Mouse (Mus musculus) CH12.LX (cell line): ENCODE results near the gene Cdc14b. TPM values are rescaled to one million over a fixed set of nuclear protein-coding genes. Genes with fewer than 3 reads are reported as not detected.

Experiments used
- DNase-seq: peaks from one replicate; pipeline ENCODE4 v3.0.0-alpha.2; 2013; ENCODE audit errors: extremely low read depth
- H3K27ac ChIP-seq: 2 replicates; pipeline ENCODE4 v1.5.1; 2012; ENCODE audit warnings: low read depth, mild to moderate bottlenecking, control low read depth, moderate library complexity; ENCODE audit not compliant: insufficient read depth
- H3K27me3 ChIP-seq: replicated peaks from 2 replicates; pipeline ENCODE3; 2012; ENCODE audit warnings: inconsistent platforms
- H3K36me3 ChIP-seq, 2 experiments: replicated peaks in 1 of 2; 2 replicates each; pipeline versions ENCODE3 to v1.6.1; 2012; ENCODE audit warnings: inconsistent platforms in 1 of 2, low read length in 1 of 2, mild to moderate bottlenecking in 1 of 2, mixed read lengths in 1 of 2, moderate library complexity in 1 of 2; ENCODE audit not compliant: control insufficient read depth in 1 of 2, insufficient read depth in 1 of 2
- H3K4me1 ChIP-seq, 2 experiments: 2 replicates each; pipeline ENCODE4 v1.6.1; 2012; ENCODE audit warnings: inconsistent platforms in 1 of 2, moderate library complexity in 1 of 2; ENCODE audit not compliant: insufficient read depth in 2 of 2, control insufficient read depth in 1 of 2
- H3K4me2 ChIP-seq: 2 replicates; pipeline ENCODE4 v1.6.1; 2012; ENCODE audit warnings: low read depth, mild to moderate bottlenecking, control low read depth; ENCODE audit not compliant: poor library complexity, insufficient read depth, severe bottlenecking
- H3K4me3 ChIP-seq, 3 experiments: fragments of 150-350 bp in 1 of 3; sonication (generic) in 1 of 3; replicated peaks in 1 of 3; 2 replicates each; pipeline versions ENCODE3 to v1.5.1; 2011 to 2012; ENCODE audit warnings: low read depth in 2 of 3, low read length in 2 of 3, mild to moderate bottlenecking in 2 of 3, moderate library complexity in 2 of 3, control low read depth in 1 of 3, improper control_type of control experiment in 1 of 3, inconsistent platforms in 1 of 3, mixed read lengths in 1 of 3; ENCODE audit not compliant: poor library complexity in 1 of 3
- H3K79me2 ChIP-seq: replicated peaks from 2 replicates; pipeline ENCODE4 v1.6.1; 2012; ENCODE audit warnings: mild to moderate bottlenecking, moderate library complexity; ENCODE audit not compliant: control insufficient read depth, poor library complexity, insufficient read depth, severe bottlenecking; ENCODE audit errors: extremely low read depth
- H3K9ac ChIP-seq: 2 replicates; pipeline ENCODE4 v1.6.1; 2012; ENCODE audit warnings: low read depth, mild to moderate bottlenecking, control low read depth, moderate library complexity; ENCODE audit not compliant: insufficient read depth
- H3K9me3 ChIP-seq: replicated peaks from 2 replicates; pipeline ENCODE3; 2012; ENCODE audit warnings: low read length, inconsistent platforms, mixed read lengths
- CTCF ChIP-seq, 2 experiments: IDR thresholded peaks in 1 of 2; conservative IDR thresholded peaks in 1 of 2; 2 replicates each; pipeline ENCODE4 v1.5.1; 2011 to 2012; ENCODE audit warnings: low read depth in 2 of 2, low read length in 2 of 2, improper control_type of control experiment in 1 of 2, inconsistent platforms in 1 of 2, mild to moderate bottlenecking in 1 of 2, moderate library complexity in 1 of 2
- E2F4 ChIP-seq: IDR thresholded peaks from 2 replicates; pipeline ENCODE4 v1.6.1; 2011; ENCODE audit warnings: low read depth, low read length, improper control_type of control experiment; ENCODE audit not compliant: insufficient replicate concordance
- GABPA ChIP-seq: IDR thresholded peaks from 2 replicates; pipeline ENCODE4 v1.6.1; 2012; ENCODE audit warnings: low read depth, low read length, improper control_type of control experiment, inconsistent platforms; ENCODE audit not compliant: insufficient replicate concordance
- IRF4 ChIP-seq: IDR thresholded peaks from 2 replicates; pipeline ENCODE4 v1.6.1; 2014; ENCODE audit warnings: low read depth, mild to moderate bottlenecking, inconsistent platforms, low read length, improper control_type of control experiment
- JUN ChIP-seq: IDR thresholded peaks from 2 replicates; pipeline ENCODE4 v1.6.1; 2011; ENCODE audit warnings: low read depth, mild to moderate bottlenecking, low read length, improper control_type of control experiment, moderate library complexity; ENCODE audit not compliant: insufficient read depth
- MAX ChIP-seq: IDR thresholded peaks from 2 replicates; pipeline ENCODE4 v1.6.1; 2011; ENCODE audit warnings: low read length, improper control_type of control experiment
- MEF2A ChIP-seq: IDR thresholded peaks from 2 replicates; pipeline ENCODE4 v1.6.1; 2014; ENCODE audit warnings: low read depth, mild to moderate bottlenecking, inconsistent platforms, low read length, improper control_type of control experiment, borderline replicate concordance
- NRF1 ChIP-seq: IDR thresholded peaks from 2 replicates; pipeline ENCODE4 v1.6.1; 2014; ENCODE audit warnings: low read depth, mild to moderate bottlenecking, inconsistent platforms, low read length, improper control_type of control experiment, moderate library complexity
- POLR2A ChIP-seq: IDR thresholded peaks from 2 replicates; pipeline ENCODE4 v1.6.1; 2011; ENCODE audit warnings: low read depth, mild to moderate bottlenecking, improper control_type of control experiment, low read length
- POLR2AphosphoS2 ChIP-seq: IDR thresholded peaks from 2 replicates; pipeline ENCODE4 v1.6.1; 2011; ENCODE audit warnings: low read depth, low read length, improper control_type of control experiment
- SMC3 ChIP-seq: IDR thresholded peaks from 2 replicates; pipeline ENCODE4 v1.6.1; 2011; ENCODE audit warnings: low read depth, low read length, improper control_type of control experiment
- TBP ChIP-seq: conservative IDR thresholded peaks from 2 replicates; pipeline ENCODE4 v1.6.1; 2011; ENCODE audit warnings: low read depth, low read length, improper control_type of control experiment
- USF2 ChIP-seq: conservative IDR thresholded peaks from 2 replicates; pipeline ENCODE4 v1.6.1; 2011; ENCODE audit warnings: low read depth, low read length, improper control_type of control experiment
- dilution Hi-C: fragments of 300-500 bp; cut with MboI; formaldehyde crosslinking; loops from 2 replicates; pipeline ENCODE4 v1.14.3; 2020; ENCODE audit warnings: low sequenced_read_pairs; ENCODE audit not compliant: extremely low pct_unique_long_range_greater_than_20kb, extremely low pct_ligation_motif_present
- in situ Hi-C: fragments of 300-500 bp; cut with MboI; formaldehyde crosslinking; loops from 3 replicates; pipeline ENCODE4 v1.14.3; 2019; ENCODE audit warnings: low sequenced_read_pairs, low pct_ligation_motif_present, low pct_unique_long_range_greater_than_20kb, mixed read lengths
- polyA plus RNA-seq: library from polyadenylated mRNA; unstranded; fragments of >175 nt; gene quantifications from 2 replicates; pipeline ENCODE4 v1.2.1, GENCODE M21; 2012; ENCODE audit warnings: low read depth; ENCODE audit not compliant: insufficient read length
- total RNA-seq, 2 experiments: library from RNA; depleted of rRNA; stranded (reverse); fragments of 300-350 nt in 1 of 2; fragments of >200 nt in 1 of 2; gene quantifications; 2 replicates each; pipeline ENCODE4 v1.2.3; 2012 to 2014

Cdc14b gene
- total and polyA plus RNA-seq, 3 experiments: 2.7 to 5.5 (median 4.6) TPM

- no peak for TF ChIP-seq GABPA
- TF ChIP-seq MEF2A: peak; percentile 26; the same call in 1 of the 2 replicates
- no peak for TF ChIP-seq E2F4
- TF ChIP-seq JUN: no peak
- peak; percentile 39 for TF ChIP-seq POLR2A
- TF ChIP-seq NRF1: peak; percentile 59; the same call in 1 of the 2 replicates
- TF ChIP-seq POLR2AphosphoS2: no peak
- no peak for TF ChIP-seq TBP
- TF ChIP-seq, all 38 proteins: peak for 3
- in situ Hi-C loops (no loop called here), dilution Hi-C loops (no loop called here)
- peaks cover 0 to 14% of the 10 kb centered on the region in 2 experiments; a peak in 2 of 4 replicates for H3K4me1 ChIP-seq
- peak within 1 kb of the TSS; percentile 45 to 83 (median 71) for H3K4me3 ChIP-seq
- H3K9me3 ChIP-seq: no peaks in the 10 kb centered on the region
- H3K79me2 ChIP-seq: no peaks in the 10 kb centered on the region
- peak within 1 kb of the TSS; percentile 68 for H3K4me2 ChIP-seq
- DNase-seq: peak; percentile 97
- no peaks in the 10 kb centered on the region for H3K36me3 ChIP-seq
- H3K27ac ChIP-seq: no peak within 1 kb of the TSS
- peaks cover 28% of the 10 kb centered on the region for H3K27me3 ChIP-seq
- peak within 1 kb of the TSS; percentile 69 for H3K9ac ChIP-seq
These were observed 113.6 kb downstream of the Cdc14b start, which contains the start of gene Habp4 for GRCm38 (mm10) chr13:64161548-64161915. TSS of gene Habp4 (plus strand) at chr13:64161824.

- TF ChIP-seq USF2: no peak
- peaks cover 37% of the 10 kb centered on the region for H3K27me3 ChIP-seq
- no peaks in the 10 kb centered on the region for H3K9me3 ChIP-seq
- H3K4me3 ChIP-seq: no peak overlapping the region
- in situ Hi-C loops: no loop called here
- H3K4me1 ChIP-seq: peaks cover 0 to 11% of the 10 kb centered on the region in 2 experiments; a peak in 2 of 4 replicates
- H3K9ac ChIP-seq: no peak overlapping the region
- no peak overlapping the region for H3K4me2 ChIP-seq
- H3K36me3 ChIP-seq: no peaks in the 10 kb centered on the region
- peaks cover 7% of the 10 kb centered on the region for H3K79me2 ChIP-seq
- dilution Hi-C loops: no loop called here
- DNase-seq: no peak
- no peak overlapping the region for H3K27ac ChIP-seq
These were observed 118.1 kb downstream of the Cdc14b start for GRCm38 (mm10) chr13:64156966-64157365.

DNA sequence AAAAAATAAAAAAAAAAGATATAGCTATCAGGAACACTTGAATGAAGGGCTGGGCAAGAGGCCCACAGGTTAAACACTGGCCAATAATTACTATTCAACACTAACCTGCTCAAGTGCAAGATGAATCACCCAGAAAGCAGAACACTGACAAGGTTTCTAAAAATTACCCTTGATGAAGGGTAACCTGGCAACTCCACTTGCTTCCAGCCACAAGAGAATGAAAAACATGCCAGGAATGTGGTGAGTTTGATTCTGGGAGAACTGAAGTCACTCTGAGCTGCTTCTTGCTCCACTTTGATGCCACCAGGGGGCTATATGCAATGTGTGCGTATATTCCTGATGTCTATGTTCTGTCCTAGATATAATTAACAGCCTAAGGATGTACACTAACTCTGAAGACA, 119.9 kb downstream of the Cdc14b start:
- dilution Hi-C loops: no loop called here
- Histone ChIP-seq H3K27me3 (peaks cover 29% of the 10 kb centered on the region), H3K9me3 (no peaks in the 10 kb centered on the region), H3K4me3 (no peak overlapping the region), H3K79me2 (peaks cover 24% of the 10 kb centered on the region), H3K36me3 (peaks cover 0 to 2% of the 10 kb centered on the region in 2 experiments), H3K9ac (no peak overlapping the region), H3K27ac (no peak overlapping the region), H3K4me1 (peaks cover 1 to 14% of the 10 kb centered on the region in 2 experiments)
- no peak for DNase-seq
- peak in 1 of 2 experiments; percentile 43; a peak in 2 of 4 replicates for TF ChIP-seq CTCF (conservative IDR thresholded peaks at IDR 0.05 in 1 of 2, IDR thresholded peaks at IDR 0.05 in 1 of 2; ENCODE audit: low read depth in 2 of 2, low read length in 2 of 2)
- peak; percentile 19 for TF ChIP-seq SMC3
- TF ChIP-seq USF2: no peak
- TF ChIP-seq MAX: no peak
- no peak for TF ChIP-seq IRF4
- TF ChIP-seq, all 38 proteins: peak for 2
- in situ Hi-C loops: no loop called here
- no peak overlapping the region for H3K4me2 ChIP-seq
